Mouse (Mus musculus): ENCODE results near the gene Rasl10b.

The Rasl10b gene

DNA sequence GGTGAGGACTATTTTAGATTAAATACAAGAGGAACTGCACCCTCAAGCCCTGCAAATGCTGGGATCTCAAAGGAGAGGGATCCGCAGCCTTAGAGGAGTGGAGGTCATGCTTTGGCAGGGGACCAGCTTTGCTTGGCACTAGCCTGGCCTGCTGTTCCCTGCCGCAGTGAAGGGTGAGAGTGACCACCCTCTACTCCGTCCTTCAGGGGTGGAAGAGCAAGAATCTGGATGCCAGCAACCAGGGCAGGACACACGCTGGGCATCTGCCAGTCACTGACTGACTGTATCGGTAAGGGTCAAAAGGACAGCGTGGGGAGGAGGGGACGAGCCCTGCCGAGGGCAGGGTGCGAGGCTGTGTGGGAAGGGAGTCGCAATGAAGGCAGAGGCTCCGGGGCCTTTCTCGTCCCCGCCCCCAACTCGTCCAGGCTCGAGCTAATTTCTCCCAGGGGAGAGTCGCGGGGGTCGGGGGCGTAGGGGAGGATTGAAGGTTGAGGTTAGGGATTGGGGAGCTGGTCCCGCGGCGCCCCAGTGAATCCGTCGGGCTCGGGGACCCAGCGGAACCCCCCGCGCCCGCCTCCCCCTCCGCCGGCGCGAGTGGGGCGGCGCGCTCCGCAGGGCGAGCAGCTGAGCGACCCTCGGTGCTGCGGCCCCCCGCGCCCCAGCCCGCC, at the start of gene Rasl10b:
Gene Rasl10b, plus strand, starts transcription at position 51 of the 668 bp plus-strand sequence.
- no peak for DNase-seq (ENCODE audit: low spot score)

DNA sequence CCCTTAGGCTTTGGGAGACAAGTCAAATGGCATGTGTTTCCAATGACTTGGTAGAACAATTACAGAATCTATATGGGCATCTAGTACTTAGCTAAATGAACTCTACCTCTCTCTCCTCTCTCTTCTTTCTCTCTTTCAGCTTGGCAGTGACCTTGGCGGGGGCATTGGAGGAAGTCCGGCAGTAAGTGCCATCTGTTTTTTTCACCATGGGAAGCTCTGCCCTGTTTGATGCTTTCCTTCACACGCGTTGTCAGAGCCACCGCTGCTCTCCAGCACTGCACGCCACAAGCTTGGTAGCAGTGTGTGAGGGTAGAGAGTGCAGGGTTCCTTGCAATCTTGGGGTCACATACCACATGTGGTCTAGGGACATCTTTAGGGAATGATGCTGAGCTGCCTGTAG, 44.3 kb upstream of the Rasl10b start:
- DNase-seq (ENCODE audit: low spot score), result no peak

DNA sequence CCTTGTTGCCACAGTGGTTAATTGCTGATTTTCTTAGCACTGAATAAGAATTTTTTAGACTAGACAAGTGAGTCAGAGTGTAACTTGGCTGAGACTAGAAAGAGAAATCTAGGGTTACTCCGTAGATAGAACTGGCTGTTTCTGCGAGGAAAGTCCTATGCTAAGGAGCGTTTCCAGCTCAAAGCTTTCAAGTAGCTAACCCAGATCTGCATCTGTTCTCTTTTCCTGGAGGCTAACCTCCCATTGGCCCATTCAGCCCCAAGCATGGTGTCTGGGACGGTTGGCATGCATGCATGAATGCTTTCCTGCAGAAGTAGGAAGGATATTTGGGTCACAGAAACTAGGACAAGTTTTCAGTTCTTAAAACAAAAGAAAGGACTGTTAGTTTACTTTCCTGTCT, 37.7 kb upstream of the Rasl10b start:
- no peak for DNase-seq (ENCODE audit: low spot score)

DNA sequence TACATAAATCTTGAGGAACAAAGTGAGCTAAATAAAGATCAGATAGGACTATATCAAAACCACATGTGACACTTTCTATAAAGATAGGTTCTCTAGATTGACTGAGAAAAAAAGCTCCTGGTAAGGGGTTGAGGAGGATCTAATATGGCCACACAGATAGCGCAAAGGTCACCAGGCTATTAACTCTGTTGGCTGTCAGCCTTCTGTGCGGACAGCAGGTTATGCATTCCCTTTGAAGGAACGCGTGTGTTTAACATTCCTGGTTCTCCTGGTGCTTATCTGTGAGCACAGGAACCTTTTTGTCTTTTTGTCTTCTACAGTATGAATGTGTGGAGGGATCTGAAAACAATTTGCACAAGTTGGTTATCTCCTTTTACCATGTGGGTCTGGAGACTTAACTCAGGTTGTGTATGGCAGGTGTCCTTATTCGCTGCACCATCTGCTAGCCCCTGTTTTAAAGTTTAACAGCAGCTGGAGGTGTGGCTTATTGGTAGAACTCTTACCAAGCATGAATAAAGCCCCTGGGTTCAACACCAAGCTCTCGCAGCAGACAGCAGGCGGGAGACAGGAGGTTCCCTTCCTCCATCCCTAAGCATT, 29.1 kb upstream of the Rasl10b start:
- DNase-seq (ENCODE audit: low spot score), result no peak

DNA sequence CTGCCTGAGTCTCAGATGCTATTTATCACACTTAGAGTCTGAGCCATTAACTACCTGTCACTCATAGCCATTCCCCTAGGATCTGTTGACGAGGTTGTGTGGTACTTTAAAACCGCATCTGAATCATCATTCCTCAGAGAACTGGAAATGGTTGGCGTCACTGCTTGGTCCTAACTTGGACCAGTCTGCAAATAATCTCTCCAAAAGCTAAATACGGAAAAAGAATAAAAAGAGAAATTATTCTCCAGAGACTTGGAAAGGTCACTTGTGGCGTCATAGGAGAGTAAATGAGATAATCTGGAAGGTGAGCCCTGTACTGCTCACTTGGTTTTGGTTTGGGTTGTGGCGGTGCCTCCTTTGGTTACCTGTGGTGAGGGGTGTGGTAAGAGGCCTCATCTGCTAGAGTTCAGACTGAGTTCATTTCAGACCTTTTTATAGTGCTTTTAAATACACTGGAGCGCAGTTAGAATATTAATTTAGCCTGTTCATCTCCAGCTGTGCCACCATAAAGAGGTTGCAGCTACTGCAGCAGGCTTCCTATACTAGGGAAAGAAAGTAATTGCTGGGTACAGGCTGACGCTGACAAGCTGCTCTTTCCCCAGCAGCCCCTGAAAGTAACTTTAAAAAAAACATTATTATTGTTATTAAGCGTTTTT, 25.9 kb upstream of the Rasl10b start:
- DNase-seq (ENCODE audit: low spot score), result no peak

DNA sequence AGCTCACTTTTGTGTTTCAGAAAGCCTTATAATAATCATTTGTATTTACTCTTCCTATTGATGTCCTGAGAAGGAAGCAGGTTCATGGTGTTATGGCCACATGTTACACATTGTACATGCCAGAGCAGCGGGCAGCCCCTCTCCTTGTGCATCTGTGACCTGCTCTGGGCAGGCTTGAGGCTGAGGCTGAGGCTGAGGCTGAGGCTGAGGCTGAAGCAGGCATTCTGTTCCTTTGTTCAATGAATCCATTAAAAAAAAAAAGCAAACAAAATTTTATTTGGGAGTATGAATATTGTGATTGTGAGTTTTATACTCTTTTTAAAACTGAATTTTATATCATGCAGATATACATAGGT, 25.4 kb upstream of the Rasl10b start:
- DNase-seq (ENCODE audit: low spot score), result no peak

DNA sequence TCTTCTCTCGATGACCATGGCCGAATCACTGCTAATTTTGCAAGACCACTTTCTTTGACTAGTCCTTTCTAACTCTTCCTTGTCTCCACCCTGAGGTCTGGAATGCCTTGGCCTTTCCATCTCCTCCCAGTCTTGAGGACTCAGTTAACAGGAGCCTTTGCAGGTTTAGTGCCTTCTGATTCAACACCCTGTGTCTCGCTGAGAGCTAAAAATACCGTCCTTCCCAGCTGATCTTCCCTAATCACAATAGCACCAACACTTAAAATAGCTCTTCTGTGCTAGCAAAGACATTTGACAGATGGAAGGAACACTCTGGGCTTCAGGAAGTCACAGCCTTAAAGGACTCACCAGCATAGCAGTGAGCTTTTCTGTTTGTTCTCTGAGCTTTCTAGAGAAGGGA, 15.9 kb upstream of the Rasl10b start:
- no peak for DNase-seq (ENCODE audit: low spot score)

DNA sequence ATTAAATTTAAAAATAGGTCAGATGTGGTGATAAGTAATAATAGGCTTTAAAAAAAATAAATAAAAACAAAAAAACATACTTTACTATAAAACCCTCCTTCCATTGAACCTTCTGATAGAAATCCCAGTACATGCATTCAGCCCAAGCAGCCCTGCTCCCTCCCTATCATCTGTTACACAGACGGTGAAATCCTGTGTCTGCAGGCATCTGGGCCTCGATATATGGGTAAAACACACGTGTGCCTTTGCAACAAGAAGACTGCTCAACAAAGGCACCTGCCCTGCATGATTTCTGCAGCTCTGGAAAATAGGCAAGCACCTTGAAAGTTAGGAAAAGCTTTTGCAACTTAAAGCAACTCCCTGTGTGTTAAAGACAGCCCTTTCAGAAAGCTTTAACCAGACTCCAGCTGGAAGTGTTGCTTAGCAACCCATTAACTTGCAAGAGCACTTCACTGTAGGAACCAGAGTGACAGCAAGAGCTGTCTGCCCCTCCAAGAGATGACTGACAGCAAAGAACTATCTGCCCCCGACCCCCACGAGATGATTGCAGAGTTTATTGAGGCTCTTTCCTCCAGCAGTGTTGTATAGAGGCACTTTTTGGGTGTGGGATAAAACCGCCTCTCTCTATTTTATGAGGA, 14.0 kb upstream of the Rasl10b start:
- no peak for DNase-seq (ENCODE audit: low spot score)

DNA sequence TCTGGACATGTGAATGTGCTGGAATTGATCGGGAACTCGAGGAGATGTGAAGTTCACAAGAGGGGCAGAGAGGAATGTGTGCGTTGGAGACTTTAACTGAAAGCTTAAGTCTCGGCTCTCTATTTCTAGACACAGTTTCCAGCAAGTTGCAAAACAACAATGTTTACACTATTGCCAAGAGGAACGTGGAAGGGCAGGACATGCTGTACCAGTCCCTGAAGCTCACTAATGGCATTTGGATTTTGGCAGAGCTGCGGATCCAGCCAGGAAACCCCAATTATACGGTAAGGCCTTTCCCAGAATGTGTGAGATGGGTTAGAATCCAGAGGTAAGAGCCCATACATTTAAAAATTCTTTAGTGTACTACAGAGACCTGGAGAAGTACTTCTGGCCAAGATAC, 11.3 kb upstream of the Rasl10b start:
- no peak for DNase-seq (ENCODE audit: low spot score)

DNA sequence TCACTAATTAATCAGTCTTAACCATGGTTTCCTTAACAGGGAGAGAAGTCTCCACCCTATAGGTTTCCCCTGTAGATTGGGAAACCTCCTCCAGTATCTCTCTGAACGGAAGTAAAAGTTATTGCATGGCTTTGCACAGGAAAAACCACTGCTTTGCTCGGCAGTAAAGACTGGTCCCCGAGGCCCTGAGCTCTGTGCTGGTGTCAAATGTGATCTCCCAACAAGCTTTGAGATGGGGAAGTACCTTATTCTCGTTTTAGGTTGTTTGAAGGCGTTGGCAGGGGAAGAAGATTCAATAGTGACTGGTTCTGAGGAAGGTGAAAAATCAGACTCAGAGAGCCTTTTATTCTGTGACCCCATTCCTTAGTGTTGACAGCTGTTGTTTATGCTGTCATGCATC, 10.2 kb upstream of the Rasl10b start:
- no peak for DNase-seq (ENCODE audit: low spot score)

DNA sequence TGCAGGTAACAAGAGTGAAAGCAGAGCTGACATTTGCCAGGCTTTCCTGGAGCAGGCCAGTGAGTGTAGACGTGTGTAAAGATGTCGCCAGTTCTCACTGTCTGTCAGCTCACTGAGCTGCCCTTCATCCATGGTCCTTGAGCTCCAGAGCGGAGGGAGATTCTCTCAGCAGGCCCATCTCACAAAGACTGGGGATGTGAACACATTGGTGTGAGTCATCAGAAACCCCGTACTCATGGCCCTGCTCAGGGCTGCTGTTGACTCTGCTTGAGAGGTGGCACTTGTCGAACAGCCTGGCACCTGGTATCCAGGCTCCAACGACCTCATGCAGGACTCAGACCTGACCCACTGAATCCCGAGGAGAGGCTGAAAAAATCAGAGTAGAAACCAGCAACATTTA, 5.2 kb upstream of the Rasl10b start:
- DNase-seq (ENCODE audit: low spot score), result no peak

DNA sequence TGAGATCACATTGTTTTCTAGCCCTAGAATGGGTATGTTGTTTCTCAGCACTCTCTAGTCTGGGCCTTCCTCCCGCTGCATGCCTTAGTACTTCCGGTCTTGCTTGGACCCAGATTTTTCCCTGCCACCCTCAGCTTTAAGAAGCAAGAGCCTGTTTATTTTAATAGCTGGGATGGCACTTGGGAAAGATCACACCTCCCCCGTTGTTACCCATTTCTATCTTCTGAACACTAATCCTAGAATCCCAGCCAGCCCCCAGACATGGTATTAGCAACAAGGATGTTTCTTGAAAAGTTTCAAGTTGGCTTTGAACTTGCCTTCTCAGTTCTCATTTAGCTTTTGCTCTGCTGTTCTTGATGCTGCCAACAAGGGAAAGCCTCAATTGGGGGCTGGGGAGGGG, 2.5 kb upstream of the Rasl10b start:
- DNase-seq (ENCODE audit: low spot score), result no peak

DNA sequence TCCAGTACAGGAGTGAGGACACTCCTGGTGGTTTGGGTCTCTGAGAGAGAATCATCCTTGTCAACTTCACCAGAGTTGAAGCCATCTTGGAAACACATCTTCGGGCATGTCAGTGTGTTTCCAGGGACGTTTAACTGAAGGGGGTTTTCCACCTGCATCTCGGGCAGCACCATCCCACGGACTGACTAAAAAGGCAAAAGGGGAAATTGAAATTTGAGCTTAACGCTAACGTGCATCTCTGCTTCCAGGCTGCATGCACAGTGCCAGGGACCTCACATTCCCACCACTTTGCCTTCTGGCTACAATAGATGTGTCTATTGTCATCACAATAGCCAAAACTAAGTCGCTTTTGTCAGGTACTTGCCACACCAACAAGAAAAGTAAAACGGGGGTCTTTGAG, 695 bp upstream of the Rasl10b start:
- DNase-seq (ENCODE audit: low spot score), result no peak

DNA sequence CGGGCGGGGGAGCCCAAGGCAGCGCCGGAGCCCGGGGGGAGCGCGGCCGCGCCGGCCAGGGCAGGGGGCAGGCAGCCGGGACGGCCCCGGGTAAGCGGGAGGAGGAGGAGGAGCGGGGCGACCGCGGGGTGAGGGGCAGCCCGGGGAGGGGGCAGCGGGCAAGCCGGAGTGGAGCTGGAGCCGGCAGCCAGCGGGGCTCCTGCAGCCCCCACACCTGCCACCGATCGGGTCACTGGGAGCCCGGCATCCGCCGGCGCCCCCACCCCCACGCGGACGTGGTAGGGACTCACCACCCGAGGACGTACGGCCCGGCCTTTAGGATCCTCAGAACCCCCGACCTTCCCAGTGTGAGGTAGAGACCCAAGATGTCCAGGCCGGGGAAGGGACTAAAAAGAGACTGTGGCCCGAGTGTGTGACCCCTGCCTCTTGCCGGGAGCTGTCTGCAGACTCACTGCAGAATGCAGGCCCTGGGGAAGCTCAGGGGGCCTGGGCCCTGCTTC, 905 bp downstream of the Rasl10b start:
- DNase-seq (ENCODE audit: low spot score), result no peak

DNA sequence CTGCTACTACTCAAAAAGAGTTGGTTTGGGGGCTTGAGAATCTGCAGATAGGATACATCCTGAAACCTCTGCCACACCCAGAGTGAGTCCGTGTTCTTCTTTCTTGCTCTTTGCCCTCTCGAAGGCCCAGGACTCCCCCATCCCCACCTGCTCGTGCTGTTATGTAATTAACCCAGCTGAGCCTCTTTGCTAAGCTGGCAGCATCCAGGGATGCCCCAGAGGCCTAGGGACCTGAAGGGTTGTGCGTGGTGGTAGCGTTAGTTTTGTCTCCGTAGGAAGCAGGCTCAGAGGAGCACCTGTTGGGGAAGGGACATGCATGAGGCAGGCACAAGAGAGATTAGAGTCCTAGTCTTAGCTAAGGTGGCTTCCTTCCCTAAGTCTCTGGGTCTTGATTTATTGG, 1.6 kb downstream of the Rasl10b start:
- DNase-seq (ENCODE audit: low spot score), result no peak

DNA sequence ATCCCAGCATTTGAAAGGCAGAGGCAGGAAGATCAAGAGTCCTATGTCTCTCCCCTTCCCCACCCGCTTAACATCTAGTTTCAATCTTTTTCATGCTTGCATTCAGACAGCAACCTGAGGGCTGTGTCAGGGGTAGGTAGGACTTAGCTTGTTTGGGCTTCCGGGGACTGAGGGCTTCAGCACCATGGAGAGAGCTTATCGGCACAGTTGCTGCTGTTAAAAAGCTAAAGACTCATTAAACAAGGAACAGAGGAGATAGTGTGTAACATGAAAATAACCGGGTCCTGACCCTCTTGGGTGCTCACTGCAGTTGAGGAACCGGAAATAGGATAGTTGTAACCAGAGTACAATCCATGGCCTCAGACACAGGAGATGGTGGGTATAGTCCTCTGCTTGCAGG, 8.1 kb downstream of the Rasl10b start:
- DNase-seq (ENCODE audit: low spot score), result no peak

DNA sequence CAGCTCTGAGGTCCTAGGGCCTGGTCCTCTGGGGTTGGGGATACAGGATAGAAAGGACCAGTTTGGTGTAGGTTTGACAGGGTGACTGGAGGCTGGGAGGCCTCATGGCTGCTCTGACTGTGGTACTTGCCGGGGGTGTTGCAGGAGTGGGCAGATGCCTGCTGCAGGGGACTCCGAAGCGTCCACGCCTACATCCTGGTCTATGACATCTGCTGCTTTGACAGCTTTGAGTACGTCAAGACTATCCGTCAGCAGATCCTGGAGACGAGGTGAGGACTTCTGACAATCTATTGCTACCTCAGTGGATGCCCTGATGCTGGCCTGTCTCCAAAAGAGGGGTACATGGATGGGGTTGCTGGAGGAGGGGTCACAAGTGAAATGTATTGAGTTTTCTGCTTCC, 8.8 kb downstream of the Rasl10b start:
- DNase-seq (ENCODE audit: low spot score), result no peak

DNA sequence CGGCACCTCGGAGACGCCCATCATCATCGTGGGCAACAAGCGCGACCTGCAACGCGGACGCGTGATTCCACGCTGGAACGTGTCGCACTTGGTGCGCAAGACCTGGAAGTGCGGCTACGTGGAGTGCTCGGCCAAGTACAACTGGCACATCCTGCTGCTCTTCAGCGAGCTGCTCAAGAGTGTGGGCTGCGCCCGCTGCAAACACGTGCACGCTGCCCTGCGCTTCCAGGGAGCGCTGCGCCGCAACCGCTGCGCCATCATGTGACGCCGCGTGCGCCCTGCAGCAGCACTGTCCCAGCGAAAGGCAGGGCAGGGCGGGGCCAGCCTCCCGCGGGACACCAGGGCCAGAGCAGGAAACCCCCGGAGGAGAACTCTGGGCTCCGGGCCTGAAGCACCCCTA, 9.6 kb downstream of the Rasl10b start:
- peak; percentile 70 for DNase-seq (ENCODE audit: low spot score)

DNA sequence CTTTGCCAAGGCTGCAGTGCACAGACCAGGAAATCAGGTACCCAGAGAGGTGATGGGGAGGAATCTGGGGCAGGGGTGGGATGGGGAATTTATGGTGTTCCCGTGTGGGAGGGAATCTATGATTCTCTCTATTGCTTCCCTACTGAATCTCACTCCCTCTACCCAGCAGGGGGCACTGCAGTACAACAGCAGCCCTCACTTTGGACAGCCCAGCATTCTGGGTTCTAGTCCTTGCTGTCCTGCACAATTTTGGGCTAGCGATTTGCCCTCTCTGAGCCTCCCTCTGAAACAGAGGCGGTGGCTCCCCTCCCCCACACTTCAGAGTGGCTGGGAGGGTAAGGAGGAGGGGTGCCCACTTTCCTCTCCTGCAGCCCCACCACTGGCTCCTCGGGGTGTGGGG, 11.4 kb downstream of the Rasl10b start:
- no peak for DNase-seq (ENCODE audit: low spot score)

DNA sequence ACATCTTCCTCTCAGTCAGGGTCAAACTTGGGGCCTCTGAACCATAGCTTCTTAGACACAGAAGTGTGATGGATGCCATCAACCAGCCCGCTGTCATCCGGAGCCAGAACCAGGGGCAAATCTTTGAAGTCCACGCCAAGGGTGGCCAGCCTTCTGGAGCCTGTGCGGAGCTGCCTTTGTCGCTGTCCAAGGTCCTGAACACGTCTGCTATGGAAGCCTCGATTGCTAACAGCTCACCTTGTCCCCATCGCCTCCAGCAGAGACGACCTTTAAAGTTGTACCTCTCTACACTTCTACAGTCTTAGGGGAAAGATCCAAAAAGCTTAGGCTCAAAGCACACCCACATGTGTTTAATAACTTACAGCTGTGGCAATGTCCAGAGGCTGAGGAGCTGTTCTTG, 12.4 kb downstream of the Rasl10b start:
- no peak for DNase-seq (ENCODE audit: low spot score)

DNA sequence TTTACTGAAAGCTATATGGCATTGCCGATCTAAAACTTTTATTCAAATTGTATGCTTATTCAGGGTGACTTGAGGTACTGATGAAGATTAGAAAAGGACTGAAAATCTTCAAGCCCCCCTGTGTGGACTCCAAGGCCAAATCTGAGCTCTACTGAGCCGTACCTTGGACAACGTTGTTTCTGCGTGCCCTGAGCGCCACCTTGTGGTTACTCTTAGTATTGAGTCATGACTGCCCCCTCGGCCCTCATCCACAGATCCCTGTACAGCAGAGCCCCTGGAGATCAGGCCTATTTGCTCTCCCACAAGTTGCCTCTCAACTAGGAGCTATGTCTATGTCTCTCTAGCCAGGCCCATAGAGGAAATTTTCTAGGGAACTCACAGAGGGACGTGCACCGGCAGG, 15.7 kb downstream of the Rasl10b start:
- DNase-seq (ENCODE audit: low spot score), result peak; percentile 86

DNA sequence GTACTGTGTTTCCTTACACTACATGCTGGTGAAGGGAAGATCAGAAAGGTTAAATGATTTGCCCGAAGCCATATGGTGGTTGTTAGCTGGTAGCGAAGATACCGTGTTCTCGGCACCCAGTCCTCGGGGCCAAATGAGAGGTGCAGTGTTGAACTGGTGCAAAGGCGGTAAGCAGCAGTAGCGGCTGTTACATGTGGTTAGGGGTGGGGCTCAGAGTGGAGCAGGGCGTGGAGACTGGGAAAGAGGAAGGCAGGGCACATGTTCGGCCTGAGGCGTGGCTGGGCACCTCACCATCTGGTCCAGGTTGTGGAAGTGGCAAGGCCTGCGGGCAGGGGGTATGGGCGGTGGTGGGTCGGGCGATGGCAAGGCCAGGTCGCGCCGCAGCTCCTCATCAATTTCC, 18.0 kb downstream of the Rasl10b start:
- no peak for DNase-seq (ENCODE audit: low spot score)

DNA sequence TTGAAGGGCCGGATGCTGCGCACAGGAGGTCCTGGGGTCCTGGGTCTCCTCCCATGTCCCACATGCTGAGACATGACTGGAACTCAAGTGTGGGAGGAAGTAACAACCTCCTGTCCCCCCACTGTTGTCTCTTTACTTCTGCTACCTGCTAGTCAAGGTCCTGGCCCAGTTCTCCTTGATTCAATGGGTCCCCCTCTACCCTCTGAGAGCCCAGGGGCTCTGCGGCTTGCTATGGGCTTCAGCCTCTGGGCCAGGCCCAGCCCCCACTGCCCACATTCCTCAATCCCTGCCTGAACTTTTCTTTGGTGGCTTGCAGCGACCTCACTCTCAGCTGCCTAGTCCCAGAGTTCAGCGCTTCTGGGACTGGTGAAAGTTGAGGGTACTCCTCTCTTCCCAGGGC, 20.4 kb downstream of the Rasl10b start, which contains the start of gene Gas2l2:
Gene Gas2l2, minus strand, starts transcription at position 101 of the 400 bp plus-strand sequence.
- no peak for DNase-seq (ENCODE audit: low spot score)

All from layer of hippocampus, adult 11-12 months (tissue).